In the genomic region with DNA sequence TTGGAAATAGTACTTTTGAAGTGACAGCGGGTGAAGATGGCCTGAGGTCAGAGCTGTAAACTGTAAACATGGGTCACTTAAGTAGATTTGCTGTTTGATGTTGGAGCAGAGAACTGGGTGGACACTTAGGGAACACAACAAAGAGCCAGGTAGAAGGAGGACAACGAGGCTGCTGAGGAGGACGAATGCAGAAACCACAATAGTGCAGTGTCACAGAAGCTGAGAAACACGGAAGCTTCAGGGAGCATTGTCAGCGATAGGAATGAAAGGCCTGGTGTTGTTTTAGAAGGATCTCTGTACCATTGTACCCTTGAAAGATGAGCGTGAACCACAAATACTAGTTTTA, we compare ENCODE assay signal across 8 mouse cellular contexts. TPM values are rescaled to one million over a fixed set of nuclear protein-coding genes. Genes with fewer than 3 reads are reported as not detected.
DNase-seq lines count a peak whose midpoint lies in the region; ATAC-seq lines count a peak whose summit lies in the region.

No protein-coding gene starts in this region.

- WGBS in neural tube, embryonic 11.5 days: 42% methylated on average over 6 of the region's 6 CpGs
- 18% methylated on average over 6 of the region's 6 CpGs for WGBS in embryonic facial prominence, embryonic 15.5 days
- WGBS in limb, embryonic 10.5 days: 35% methylated on average over 6 of the region's 6 CpGs
- 33% methylated on average over 6 of the region's 6 CpGs for WGBS in neural tube, embryonic 14.5 days

- H3K4me3 ChIP-seq in neural tube, embryonic 11.5 days (ENCODE audit: low read depth, low read length): peak overlapping the region; percentile 90
- peak overlapping the region; percentile 98 for H3K4me3 ChIP-seq in embryonic facial prominence, embryonic 15.5 days (replicated peaks)
- H3K4me3 ChIP-seq in limb, embryonic 10.5 days: peak overlapping the region; percentile 99
- H3K4me3 ChIP-seq in neural tube, embryonic 14.5 days (ENCODE audit: low read depth, low read length): peak overlapping the region; percentile 91

- no peak for ATAC-seq in neural tube, embryonic 11.5 days (ENCODE audit: insufficient read depth, low FRiP score, low TSS enrichment)
- no peak for ATAC-seq in embryonic facial prominence, embryonic 15.5 days (ENCODE audit: insufficient number of reproducible peaks, low FRiP score, low TSS enrichment, low read depth)
- ATAC-seq in neural tube, embryonic 14.5 days (ENCODE audit: low read depth): no peak

- peaks cover 10% of the 10 kb centered on the region for H3K4me1 ChIP-seq in neural tube, embryonic 11.5 days (ENCODE audit: control insufficient read depth, insufficient read depth, low read length)
- peaks cover 16% of the 10 kb centered on the region; the same call in 1 of the 2 replicates for H3K4me1 ChIP-seq in embryonic facial prominence, embryonic 15.5 days
- peaks cover 10% of the 10 kb centered on the region for H3K4me1 ChIP-seq in limb, embryonic 10.5 days
- peaks cover 15% of the 10 kb centered on the region; the same call in 1 of the 2 replicates for H3K4me1 ChIP-seq in neural tube, embryonic 14.5 days (ENCODE audit: control insufficient read depth, insufficient read depth, low read length)

- no peaks in the 10 kb centered on the region for H3K36me3 ChIP-seq in neural tube, embryonic 11.5 days (ENCODE audit: control insufficient read depth, insufficient read depth, low read length)
- H3K36me3 ChIP-seq in embryonic facial prominence, embryonic 15.5 days: 0 out of 2 replicates have a peak, but pooled peaks cover 3% of the 10 kb centered on the region
- H3K36me3 ChIP-seq in limb, embryonic 10.5 days: peaks cover 20% of the 10 kb centered on the region
- no peaks in the 10 kb centered on the region for H3K36me3 ChIP-seq in neural tube, embryonic 14.5 days (ENCODE audit: control insufficient read depth, insufficient read depth, low read length)

- H3K9me3 ChIP-seq in neural tube, embryonic 11.5 days (ENCODE audit: control insufficient read depth, low read length): no peaks in the 10 kb centered on the region
- H3K9me3 ChIP-seq in embryonic facial prominence, embryonic 15.5 days (replicated peaks): no peaks in the 10 kb centered on the region
- no peaks in the 10 kb centered on the region for H3K9me3 ChIP-seq in limb, embryonic 10.5 days (replicated peaks)
- H3K9me3 ChIP-seq in neural tube, embryonic 14.5 days (ENCODE audit: control insufficient read depth, low read length): no peaks in the 10 kb centered on the region

- H3K9ac ChIP-seq in neural tube, embryonic 11.5 days (ENCODE audit: low read length): peak overlapping the region; percentile 92
- peak overlapping the region; percentile 90; the same call in 1 of the 2 replicates for H3K9ac ChIP-seq in embryonic facial prominence, embryonic 15.5 days
- peak overlapping the region; percentile 90 for H3K9ac ChIP-seq in neural tube, embryonic 14.5 days (replicated peaks; ENCODE audit: low read depth, low read length)

- H3K27ac ChIP-seq in neural tube, embryonic 11.5 days (ENCODE audit: low read depth, low read length): no peak overlapping the region
- peak overlapping the region; percentile 96 for H3K27ac ChIP-seq in embryonic facial prominence, embryonic 15.5 days (replicated peaks)
- peak overlapping the region; percentile 95 for H3K27ac ChIP-seq in limb, embryonic 10.5 days
- peak overlapping the region; percentile 95; the same call in 1 of the 2 replicates for H3K27ac ChIP-seq in neural tube, embryonic 14.5 days (ENCODE audit: low read depth, low read length)

- no peak for DNase-seq in neural tube, embryonic 11.5 days (ENCODE audit: low spot score)
- no peak for DNase-seq in neural tube, embryonic 10.5 days (ENCODE audit: extremely low spot score, low spot score)
- no peak for DNase-seq in limb, embryonic 10.5 days (ENCODE audit: low spot score)
- no peak for DNase-seq in right cerebral cortex, postnatal 25 days
- DNase-seq in cerebellum, adult 11 months: no peak
- DNase-seq in frontal cortex, postnatal 10 days (ENCODE audit: low spot score in 2 of 2): no peak

- H3K4me2 ChIP-seq in neural tube, embryonic 11.5 days (ENCODE audit: low read depth): peak overlapping the region; percentile 79
- H3K4me2 ChIP-seq in embryonic facial prominence, embryonic 15.5 days (replicated peaks): peak overlapping the region; percentile 50
- peak overlapping the region; percentile 54 for H3K4me2 ChIP-seq in neural tube, embryonic 14.5 days (ENCODE audit: low read depth, low read length)

- H3K27me3 ChIP-seq in neural tube, embryonic 11.5 days (ENCODE audit: control insufficient read depth, insufficient read depth, low read length): no peaks in the 10 kb centered on the region
- H3K27me3 ChIP-seq in embryonic facial prominence, embryonic 15.5 days: no peaks in the 10 kb centered on the region
- no peaks in the 10 kb centered on the region for H3K27me3 ChIP-seq in limb, embryonic 10.5 days (ENCODE audit: low read depth, poor library complexity, severe bottlenecking)
- no peaks in the 10 kb centered on the region for H3K27me3 ChIP-seq in neural tube, embryonic 14.5 days (ENCODE audit: control insufficient read depth, insufficient read depth, low read length)

RNA-seq across cellular contexts. Expression of gene Psen1, which starts 1.1 kb away (rescaled TPM):
- 74.8 and 77.7 TPM in 2 replicates for polyA plus RNA-seq in neural tube, embryonic 11.5 days (2014; fragmentation: Nextera tagmentation; extraction: Ambion mirVana)
- 67.8 and 72.3 TPM in 2 replicates for polyA plus RNA-seq in embryonic facial prominence, embryonic 15.5 days (2015; fragmentation: Nextera tagmentation; extraction: Ambion mirVana)
- 59.8 and 60.9 TPM in 2 replicates for polyA plus RNA-seq in limb, embryonic 10.5 days (2016; fragmentation: Nextera tagmentation; extraction: Ambion mirVana)
- 81.5 and 84.3 TPM in 2 replicates for polyA plus RNA-seq in neural tube, embryonic 14.5 days (2014; fragmentation: Nextera tagmentation; extraction: Ambion mirVana)

RNA-seq across cellular contexts. Expression of gene Rbm25, which starts 58.0 kb away (rescaled TPM):
- 249 and 251 TPM in 2 replicates for polyA plus RNA-seq in neural tube, embryonic 11.5 days (2014; fragmentation: Nextera tagmentation; extraction: Ambion mirVana)
- polyA plus RNA-seq in embryonic facial prominence, embryonic 15.5 days (2015; fragmentation: Nextera tagmentation; extraction: Ambion mirVana): 225 and 256 TPM in 2 replicates
- polyA plus RNA-seq in limb, embryonic 10.5 days (2016; fragmentation: Nextera tagmentation; extraction: Ambion mirVana): 282 and 308 TPM in 2 replicates
- polyA plus RNA-seq in neural tube, embryonic 14.5 days (2014; fragmentation: Nextera tagmentation; extraction: Ambion mirVana): 239 and 242 TPM in 2 replicates
